Mouse (Mus musculus): ENCODE results near the gene Med27. TPM values are rescaled to one million over a fixed set of nuclear protein-coding genes. Genes with fewer than 3 reads are reported as not detected.

Med27 gene
- polyA plus RNA-seq, 1 experiment = 49.8 TPM

DNA sequence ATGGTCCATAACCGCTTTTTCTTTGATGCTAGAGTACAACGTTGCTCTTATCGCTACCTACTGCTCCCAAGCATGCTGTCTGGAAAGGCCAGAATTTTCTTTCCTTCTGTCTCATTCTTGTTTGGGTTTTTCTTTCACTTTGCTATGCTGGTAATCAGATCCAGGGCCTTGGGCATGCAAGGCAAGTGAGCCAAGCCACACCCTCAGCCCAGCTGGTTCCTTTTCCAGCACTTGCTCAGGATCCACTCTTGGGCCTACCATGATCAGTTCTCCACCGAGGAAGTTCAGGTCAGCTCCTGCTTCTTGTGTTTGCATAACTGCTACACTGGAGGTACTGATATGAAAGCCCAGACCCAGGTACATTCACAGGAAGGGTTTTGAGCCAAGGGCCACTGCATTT is 44.5 kb downstream of the Med27 start:
- Histone ChIP-seq H3K4me3 (ENCODE audit: insufficient read depth, poor library complexity, severe bottlenecking) (no peak overlapping the region), H3K27me3 (ENCODE audit: control insufficient read depth, insufficient read depth, insufficient read length) (no peaks in the 10 kb centered on the region)
- no peak for TF ChIP-seq FOSL1 (IDR thresholded peaks at IDR 0.05; ENCODE audit: insufficient read depth, low read length, poor library complexity, severe bottlenecking)
- TF ChIP-seq CTCF (IDR thresholded peaks at IDR 0.05; ENCODE audit: control insufficient read depth, insufficient read depth, insufficient read length) = no peak
- TF ChIP-seq MYOG (IDR thresholded peaks at IDR 0.05; ENCODE audit: control insufficient read depth, extremely low read depth, insufficient read length) = no peak
- no peak for TF ChIP-seq MAX (IDR thresholded peaks at IDR 0.05)
- no peak for TF ChIP-seq USF1 (IDR thresholded peaks at IDR 0.05; ENCODE audit: low read depth)
- TF ChIP-seq CEBPB (IDR thresholded peaks at IDR 0.05; ENCODE audit: low read depth) = no peak
- TF ChIP-seq MYOD1 (IDR thresholded peaks at IDR 0.05; ENCODE audit: control insufficient read depth, insufficient read length, low read depth) = no peak

DNA sequence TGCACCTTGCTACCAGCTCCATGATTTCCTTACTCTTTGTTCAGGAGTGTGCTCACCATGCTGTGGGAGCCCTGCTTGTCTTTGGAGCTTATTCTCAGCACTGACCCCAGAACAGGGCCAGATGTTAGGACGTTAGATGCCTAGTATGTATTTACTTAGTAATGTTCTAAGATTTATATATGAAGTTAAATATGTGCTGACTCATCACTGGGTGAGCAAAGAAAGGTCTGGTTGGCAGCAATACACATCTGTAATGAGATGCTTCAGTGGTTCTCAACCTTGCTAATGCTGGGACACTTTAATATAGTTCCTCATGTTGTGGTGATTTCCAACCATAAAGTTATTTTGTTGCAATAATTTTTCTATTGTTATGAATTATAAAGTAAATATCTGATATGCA is 45.4 kb downstream of the Med27 start:
- no peak overlapping the region for H3ac ChIP-seq (ENCODE audit: control insufficient read depth, insufficient read length, low read depth)
- H3K4me3 ChIP-seq (ENCODE audit: insufficient read depth, poor library complexity, severe bottlenecking) = no peak overlapping the region
- TF ChIP-seq USF1 (IDR thresholded peaks at IDR 0.05; ENCODE audit: low read depth) = no peak
- TF ChIP-seq FOSL1 (IDR thresholded peaks at IDR 0.05; ENCODE audit: insufficient read depth, low read length, poor library complexity, severe bottlenecking) = no peak
- no peak for TF ChIP-seq CEBPB (IDR thresholded peaks at IDR 0.05; ENCODE audit: low read depth)
- no peak for TF ChIP-seq MYOG (IDR thresholded peaks at IDR 0.05; ENCODE audit: control insufficient read depth, extremely low read depth, insufficient read length)
- TF ChIP-seq CTCF (IDR thresholded peaks at IDR 0.05; ENCODE audit: control insufficient read depth, insufficient read depth, insufficient read length) = no peak
- no peak for TF ChIP-seq MYOD1 (IDR thresholded peaks at IDR 0.05; ENCODE audit: control insufficient read depth, insufficient read length, low read depth)
- TF ChIP-seq MAX (IDR thresholded peaks at IDR 0.05) = no peak
- peaks cover 15% of the 10 kb centered on the region for H3K79me2 ChIP-seq (ENCODE audit: control insufficient read depth, insufficient read depth)
- peaks cover 7% of the 10 kb centered on the region for H3K79me3 ChIP-seq (ENCODE audit: low read depth)
- no peaks in the 10 kb centered on the region for H3K36me3 ChIP-seq (ENCODE audit: control insufficient read depth, insufficient read depth)
- H3K27me3 ChIP-seq (ENCODE audit: control insufficient read depth, insufficient read depth, insufficient read length) = no peaks in the 10 kb centered on the region

More for the DNA sequence above, 44.5 kb downstream of the Med27 start:
- Histone ChIP-seq H3ac (ENCODE audit: control insufficient read depth, insufficient read length, low read depth) (no peak overlapping the region), H3K79me3 (ENCODE audit: low read depth) (peaks cover 8% of the 10 kb centered on the region), H3K36me3 (ENCODE audit: control insufficient read depth, insufficient read depth) (no peaks in the 10 kb centered on the region), H3K79me2 (ENCODE audit: control insufficient read depth, insufficient read depth) (peaks cover 15% of the 10 kb centered on the region)

DNA sequence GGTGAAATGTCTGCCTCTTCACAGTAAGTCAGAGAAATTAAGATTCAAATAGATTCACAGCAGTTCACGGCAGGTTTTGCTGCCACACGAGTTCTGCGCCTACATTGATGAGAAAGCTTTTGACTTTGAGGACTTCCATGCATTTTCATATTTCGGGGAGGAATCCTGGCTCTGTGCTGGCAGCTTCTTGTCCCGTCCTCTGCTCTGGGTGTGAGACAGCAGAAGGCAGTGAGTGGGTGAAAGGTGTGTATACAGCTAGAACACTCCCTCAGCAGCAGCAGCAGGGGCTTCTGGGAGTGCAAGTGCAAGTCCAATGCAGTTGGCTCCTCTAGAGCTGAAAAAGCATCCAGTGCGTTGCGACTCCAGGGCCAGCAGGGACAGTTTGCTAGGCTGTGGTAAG is 53.6 kb downstream of the Med27 start:
- Histone ChIP-seq H3K4me3 (ENCODE audit: insufficient read depth, poor library complexity, severe bottlenecking) (no peak overlapping the region), H3K27me3 (ENCODE audit: control insufficient read depth, insufficient read depth, insufficient read length) (no peaks in the 10 kb centered on the region), H3K36me3 (ENCODE audit: control insufficient read depth, insufficient read depth) (no peaks in the 10 kb centered on the region), H3K79me3 (ENCODE audit: low read depth) (no peaks in the 10 kb centered on the region), H3ac (ENCODE audit: control insufficient read depth, insufficient read length, low read depth) (no peak overlapping the region), H3K79me2 (ENCODE audit: control insufficient read depth, insufficient read depth) (peaks cover 15% of the 10 kb centered on the region)
- TF ChIP-seq MYOD1 (IDR thresholded peaks at IDR 0.05; ENCODE audit: control insufficient read depth, insufficient read length, low read depth) (no peak), MYOG (IDR thresholded peaks at IDR 0.05; ENCODE audit: control insufficient read depth, extremely low read depth, insufficient read length) (no peak), CTCF (IDR thresholded peaks at IDR 0.05; ENCODE audit: control insufficient read depth, insufficient read depth, insufficient read length) (no peak), CEBPB (IDR thresholded peaks at IDR 0.05; ENCODE audit: low read depth) (no peak), FOSL1 (IDR thresholded peaks at IDR 0.05; ENCODE audit: insufficient read depth, low read length, poor library complexity, severe bottlenecking) (no peak), MAX (IDR thresholded peaks at IDR 0.05) (no peak)

DNA sequence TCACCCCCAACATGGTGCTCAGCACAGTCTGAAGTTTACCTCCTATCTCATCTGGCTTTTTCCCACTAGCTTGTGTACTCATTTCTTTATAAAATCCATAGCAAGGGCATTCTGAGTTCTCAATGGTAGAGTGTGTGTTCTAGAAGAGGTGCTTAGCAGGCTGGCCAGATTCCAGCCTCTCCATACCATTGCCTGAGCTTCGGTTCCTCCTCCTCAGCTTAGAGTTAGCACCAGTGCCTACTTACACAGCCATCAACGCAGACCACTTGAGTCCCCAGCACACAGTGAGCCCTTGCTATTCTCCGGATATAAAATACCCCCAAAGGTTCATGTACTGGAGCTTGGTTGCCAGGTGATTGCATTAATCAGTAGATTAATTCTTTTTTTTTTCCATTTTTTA is 54.2 kb downstream of the Med27 start:
- TF ChIP-seq CTCF (IDR thresholded peaks at IDR 0.05; ENCODE audit: control insufficient read depth, insufficient read depth, insufficient read length) (no peak), MYOD1 (IDR thresholded peaks at IDR 0.05; ENCODE audit: control insufficient read depth, insufficient read length, low read depth) (no peak), MYOG (IDR thresholded peaks at IDR 0.05; ENCODE audit: control insufficient read depth, extremely low read depth, insufficient read length) (no peak), MAX (IDR thresholded peaks at IDR 0.05) (no peak), FOSL1 (IDR thresholded peaks at IDR 0.05; ENCODE audit: insufficient read depth, low read length, poor library complexity, severe bottlenecking) (no peak), CEBPB (IDR thresholded peaks at IDR 0.05; ENCODE audit: low read depth) (no peak), USF1 (IDR thresholded peaks at IDR 0.05; ENCODE audit: low read depth) (no peak)
- Histone ChIP-seq H3ac (ENCODE audit: control insufficient read depth, insufficient read length, low read depth) (no peak overlapping the region), H3K79me2 (ENCODE audit: control insufficient read depth, insufficient read depth) (peaks cover 15% of the 10 kb centered on the region), H3K79me3 (ENCODE audit: low read depth) (no peaks in the 10 kb centered on the region), H3K36me3 (ENCODE audit: control insufficient read depth, insufficient read depth) (no peaks in the 10 kb centered on the region), H3K4me3 (ENCODE audit: insufficient read depth, poor library complexity, severe bottlenecking) (no peak overlapping the region), H3K27me3 (ENCODE audit: control insufficient read depth, insufficient read depth, insufficient read length) (no peaks in the 10 kb centered on the region)

DNA sequence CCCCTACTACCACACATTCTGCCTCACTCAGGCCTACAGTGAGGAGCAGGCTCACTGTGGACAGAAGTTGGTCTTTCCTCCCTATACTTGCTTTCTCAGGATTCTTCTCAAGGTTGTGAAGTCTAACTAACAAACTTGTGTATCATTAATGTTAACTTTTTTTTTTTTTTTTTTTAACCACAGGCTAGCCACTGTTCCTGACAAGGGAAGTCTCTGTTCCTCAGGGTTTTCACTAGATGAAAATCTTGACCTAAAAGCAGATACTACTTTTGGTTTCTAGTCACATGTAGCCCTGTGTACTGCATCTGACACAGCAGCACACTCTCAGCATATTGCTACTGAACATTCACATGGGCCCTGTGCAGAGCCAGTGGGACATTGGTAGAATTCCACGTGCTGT is 55.2 kb downstream of the Med27 start:
- no peak overlapping the region for H3ac ChIP-seq (ENCODE audit: control insufficient read depth, insufficient read length, low read depth)
- TF ChIP-seq MYOD1 (IDR thresholded peaks at IDR 0.05; ENCODE audit: control insufficient read depth, insufficient read length, low read depth) (no peak), USF1 (IDR thresholded peaks at IDR 0.05; ENCODE audit: low read depth) (no peak), MAX (IDR thresholded peaks at IDR 0.05) (no peak), CTCF (IDR thresholded peaks at IDR 0.05; ENCODE audit: control insufficient read depth, insufficient read depth, insufficient read length) (no peak), MYOG (IDR thresholded peaks at IDR 0.05; ENCODE audit: control insufficient read depth, extremely low read depth, insufficient read length) (no peak), FOSL1 (IDR thresholded peaks at IDR 0.05; ENCODE audit: insufficient read depth, low read length, poor library complexity, severe bottlenecking) (no peak), CEBPB (IDR thresholded peaks at IDR 0.05; ENCODE audit: low read depth) (no peak)

More for the DNA sequence above, 55.2 kb downstream of the Med27 start:
- no peaks in the 10 kb centered on the region for H3K36me3 ChIP-seq (ENCODE audit: control insufficient read depth, insufficient read depth)
- no peak overlapping the region for H3K4me3 ChIP-seq (ENCODE audit: insufficient read depth, poor library complexity, severe bottlenecking)
- H3K79me2 ChIP-seq (ENCODE audit: control insufficient read depth, insufficient read depth) = peaks cover 15% of the 10 kb centered on the region
- H3K79me3 ChIP-seq (ENCODE audit: low read depth) = no peaks in the 10 kb centered on the region
- no peaks in the 10 kb centered on the region for H3K27me3 ChIP-seq (ENCODE audit: control insufficient read depth, insufficient read depth, insufficient read length)
